Mouse (Mus musculus) forebrain, embryonic 11.5 days (tissue): ENCODE data around the gene Ocln. TPM values are rescaled to one million over a fixed set of nuclear protein-coding genes. Genes with fewer than 3 reads are reported as not detected.

Source experiments
- ATAC-seq: fragments of 200-750 bp; cut with Nextera tagmentation; replicated peaks from 2 replicates; pipeline ENCODE4 v1.8.0; 2017; ENCODE audit warnings: moderate TSS enrichment; ENCODE audit not compliant: low FRiP score
- DNase-seq: peaks from one replicate; pipeline ENCODE4 v3.0.0-alpha.2; 2017; ENCODE audit warnings: low spot score
- H3K27ac ChIP-seq: fragments of 300-500 bp; sonication (generic); 2 replicates; pipeline ENCODE4 v1.5.1; 2014; ENCODE audit warnings: low read depth, low read length
- H3K27me3 ChIP-seq: fragments of 300-500 bp; sonication (generic); 2 replicates; pipeline ENCODE4 v1.6.1; 2014; ENCODE audit warnings: mild to moderate bottlenecking, low read length, mixed read lengths; ENCODE audit not compliant: control insufficient read depth, insufficient read depth
- H3K36me3 ChIP-seq: fragments of 300-500 bp; sonication (generic); 2 replicates; pipeline ENCODE4 v1.6.1; 2014; ENCODE audit warnings: mild to moderate bottlenecking, low read length, moderate library complexity, mixed read lengths; ENCODE audit not compliant: control insufficient read depth, insufficient read depth
- H3K4me1 ChIP-seq: fragments of 300-500 bp; sonication (generic); replicated peaks from 2 replicates; pipeline ENCODE4 v1.6.1; 2014; ENCODE audit warnings: low read length, mixed read lengths; ENCODE audit not compliant: control insufficient read depth, insufficient read depth
- H3K4me2 ChIP-seq: fragments of 300-500 bp; sonication (generic); 2 replicates; pipeline ENCODE4 v1.6.1; 2014; ENCODE audit warnings: low read depth, mild to moderate bottlenecking, low read length, moderate library complexity, mixed read lengths; ENCODE audit not compliant: severe bottlenecking
- H3K4me3 ChIP-seq: fragments of 300-500 bp; sonication (generic); 2 replicates; pipeline ENCODE4 v1.5.1; 2014; ENCODE audit warnings: low read depth, low read length
- H3K9ac ChIP-seq: fragments of 300-500 bp; sonication (generic); 2 replicates; pipeline ENCODE4 v1.6.1; 2014; ENCODE audit warnings: low read length
- H3K9me3 ChIP-seq: fragments of 300-500 bp; sonication (generic); 2 replicates; pipeline ENCODE4 v1.6.1; 2016; ENCODE audit warnings: low read length, mixed read lengths; ENCODE audit not compliant: control insufficient read depth
- WGBS: fragments of 180-500 bp; shearing (Covaris S2); extraction: QIAGEN DNeasy Blood & Tissue Kit; methylation state at CpG from one replicate; pipeline ENCODE4 v1.1.7; 2014; 5-methylcytosine and 5-hydroxymethylcytosine counted together
- polyA plus RNA-seq: library from polyadenylated mRNA; unstranded; fragments of >200 nt; fragmentation: Nextera tagmentation; extraction: Ambion mirVana; gene quantifications from 2 replicates; pipeline ENCODE4 v1.2.1, GENCODE M21; 2014

The Ocln gene
- 2.6 and 2.9 TPM in 2 replicates for polyA plus RNA-seq

DNA sequence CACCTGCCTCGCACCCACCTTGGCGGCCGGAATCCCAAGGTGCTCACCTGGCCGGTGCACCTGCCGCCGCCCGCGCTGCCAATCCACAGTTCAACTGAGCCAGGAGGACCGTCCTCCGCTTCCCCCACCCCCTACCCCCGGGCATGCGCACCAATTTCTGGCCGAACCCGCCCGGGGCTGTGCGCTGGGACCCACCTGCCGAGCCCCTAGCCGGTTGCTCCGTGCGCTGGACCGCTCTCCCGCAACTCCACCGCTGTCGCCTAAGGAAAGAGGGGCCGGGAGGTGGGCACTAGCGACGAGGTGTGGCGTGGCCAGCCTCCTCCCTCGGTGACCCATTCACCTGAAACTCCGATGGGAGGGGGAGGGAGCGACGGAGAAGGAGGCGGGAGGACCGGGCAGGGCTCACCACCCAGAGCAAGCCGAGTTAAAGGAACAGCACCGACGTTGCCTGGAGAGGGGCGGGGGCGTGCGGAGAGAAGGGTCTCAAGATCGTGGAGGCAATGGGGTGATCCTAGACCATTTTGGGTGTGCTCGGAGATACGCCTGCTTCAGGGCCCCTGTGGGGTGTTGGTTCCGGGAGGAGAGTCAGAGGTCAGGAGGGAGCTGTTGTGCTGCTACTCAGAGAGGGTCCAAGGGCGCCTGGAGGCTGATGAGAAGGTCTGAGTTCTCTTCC lies at the start of gene Ocln:
Gene Ocln, minus strand, starts transcription at position 350 of the 673 bp plus-strand sequence.
- DNase-seq, result peak; percentile 69
- peak; percentile 79 for ATAC-seq
- Histone ChIP-seq H3K4me2 (peak within 1 kb of the TSS; percentile 98), H3K27me3 (peaks cover 39% of the 10 kb centered on the region), H3K36me3 (no peaks in the 10 kb centered on the region), H3K4me3 (peak within 1 kb of the TSS; percentile 53), H3K4me1 (peaks cover 7% of the 10 kb centered on the region; the same call in 1 of the 2 replicates), H3K9me3 (no peaks in the 10 kb centered on the region), H3K27ac (no peak within 1 kb of the TSS), H3K9ac (peak within 1 kb of the TSS; percentile 43)
- WGBS, result 2% methylated on average over 45 of the region's 45 CpGs

- no peaks in the 10 kb centered on the region for H3K9me3 ChIP-seq
- DNase-seq (no peak), ATAC-seq (no peak)
- no peak overlapping the region for H3K4me3 ChIP-seq
- no peak overlapping the region for H3K4me2 ChIP-seq
- H3K36me3 ChIP-seq, result no peaks in the 10 kb centered on the region
- no peak overlapping the region for H3K27ac ChIP-seq
- H3K9ac ChIP-seq, result no peak overlapping the region
- no peaks in the 10 kb centered on the region for H3K27me3 ChIP-seq
- WGBS, result 79% methylated on average over 8 of the region's 8 CpGs
- no peaks in the 10 kb centered on the region for H3K4me1 ChIP-seq
Measured at GRCm38 (mm10) chr13:100601034-100601433, 48.5 kb upstream of the Ocln start.

DNA sequence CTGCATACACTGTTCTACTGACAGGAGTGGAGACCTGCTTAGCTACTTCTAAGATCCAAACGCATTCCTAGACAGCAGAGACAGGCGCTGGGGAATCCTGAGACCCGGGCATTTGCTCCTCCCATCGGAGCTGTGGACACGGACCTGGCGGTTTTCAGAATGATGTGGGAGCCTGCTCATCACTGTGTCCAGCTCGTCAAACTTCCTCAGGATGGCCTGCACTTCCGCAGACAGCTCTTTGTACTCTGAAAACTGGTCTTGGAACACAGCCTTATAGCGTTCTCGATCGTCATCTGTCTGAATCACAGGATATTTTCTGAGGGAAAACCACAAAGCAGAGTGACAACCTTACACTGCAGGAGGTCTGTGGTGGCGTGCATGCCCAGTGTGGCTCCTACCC lies 47.8 kb upstream of the Ocln start:
- WGBS, result 85% methylated on average over 12 of the region's 12 CpGs
- ATAC-seq, result no peak
- no peaks in the 10 kb centered on the region for H3K36me3 ChIP-seq
- no peak overlapping the region for H3K27ac ChIP-seq
- H3K27me3 ChIP-seq, result no peaks in the 10 kb centered on the region
- DNase-seq, result no peak
- H3K4me1 ChIP-seq, result no peaks in the 10 kb centered on the region
- no peak overlapping the region for H3K9ac ChIP-seq
- no peak overlapping the region for H3K4me3 ChIP-seq
- no peaks in the 10 kb centered on the region for H3K9me3 ChIP-seq
- no peak overlapping the region for H3K4me2 ChIP-seq

- WGBS, result 90% methylated on average over 9 of the region's 9 CpGs
- ATAC-seq, result no peak
- H3K4me1 ChIP-seq, result no peaks in the 10 kb centered on the region
Measured at GRCm38 (mm10) chr13:100597284-100597683, 44.8 kb upstream of the Ocln start.

DNA sequence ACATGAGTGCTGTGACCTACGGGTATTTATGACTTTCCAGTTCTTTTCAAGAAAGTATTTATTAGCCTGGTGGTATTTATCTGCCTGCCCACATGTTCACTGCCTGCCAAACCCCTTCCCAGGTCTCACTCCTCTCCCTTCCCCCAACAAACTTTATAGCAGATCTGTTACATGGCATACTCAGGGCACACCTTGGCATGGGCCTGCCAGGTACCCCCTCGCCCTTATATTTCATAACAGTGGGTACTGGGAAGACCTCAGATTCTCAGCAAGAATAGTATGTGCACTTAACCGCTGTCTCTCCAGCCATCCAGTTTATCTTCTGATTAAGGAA lies 43.0 kb upstream of the Ocln start:
- Histone ChIP-seq H3K36me3 (no peaks in the 10 kb centered on the region), H3K9me3 (no peaks in the 10 kb centered on the region), H3K4me1 (no peaks in the 10 kb centered on the region), H3K27me3 (no peaks in the 10 kb centered on the region), H3K4me2 (no peak overlapping the region), H3K9ac (no peak overlapping the region), H3K4me3 (no peak overlapping the region), H3K27ac (no peak overlapping the region)
- DNase-seq (peak; percentile 36), ATAC-seq (no peak)
- 94% methylated on average over 3 of the region's 3 CpGs for WGBS

More at GRCm38 (mm10) chr13:100597284-100597683, 44.8 kb upstream of the Ocln start:
- DNase-seq, result no peak
- Histone ChIP-seq H3K4me2 (no peak overlapping the region), H3K4me3 (no peak overlapping the region), H3K36me3 (no peaks in the 10 kb centered on the region), H3K27me3 (no peaks in the 10 kb centered on the region), H3K9ac (no peak overlapping the region), H3K9me3 (no peaks in the 10 kb centered on the region), H3K27ac (no peak overlapping the region)

DNA sequence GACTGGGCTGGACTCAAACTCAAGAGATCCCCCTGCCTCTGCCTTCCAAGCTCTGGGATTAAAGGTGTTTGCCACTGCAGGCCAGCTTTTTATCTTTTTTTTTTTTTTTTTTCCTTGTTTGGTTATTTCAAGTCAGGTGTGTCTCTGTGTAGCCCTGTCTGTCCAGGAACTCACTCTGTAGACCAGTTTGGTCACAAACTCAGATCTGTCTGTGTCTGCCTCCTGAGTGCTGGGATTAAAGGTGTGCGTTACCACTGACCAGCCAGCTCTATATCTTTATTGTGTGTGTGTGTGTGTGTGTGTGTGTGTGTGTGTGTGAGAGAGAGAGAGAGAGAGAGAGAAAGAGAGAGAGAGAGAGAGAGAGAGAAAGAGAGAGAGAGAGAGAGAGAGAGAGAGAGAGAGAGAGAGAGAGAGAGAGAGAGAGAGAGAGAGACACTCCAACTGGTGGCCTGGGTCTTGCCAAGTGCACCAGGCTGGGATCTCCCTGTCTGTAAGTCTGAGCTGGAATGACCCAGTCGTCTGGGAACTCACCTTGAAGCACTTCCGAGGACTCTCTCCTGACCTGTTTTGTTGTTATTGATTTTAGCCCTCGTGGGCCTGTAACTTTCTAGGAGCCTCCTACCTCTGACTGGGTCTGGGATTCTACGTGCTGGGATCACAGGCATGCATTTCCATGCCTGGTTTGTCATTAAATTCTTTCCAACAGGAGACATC lies 42.5 kb upstream of the Ocln start:
- H3K27ac ChIP-seq, result no peak overlapping the region
- H3K4me3 ChIP-seq, result no peak overlapping the region
- H3K27me3 ChIP-seq, result no peaks in the 10 kb centered on the region
- H3K4me1 ChIP-seq, result no peaks in the 10 kb centered on the region
- H3K36me3 ChIP-seq, result no peaks in the 10 kb centered on the region
- no peak overlapping the region for H3K9ac ChIP-seq
- ATAC-seq (no peak), DNase-seq (peak; percentile 43)
- WGBS, result 75% methylated on average over 5 of the region's 5 CpGs
- no peaks in the 10 kb centered on the region for H3K9me3 ChIP-seq
- no peak overlapping the region for H3K4me2 ChIP-seq

DNA sequence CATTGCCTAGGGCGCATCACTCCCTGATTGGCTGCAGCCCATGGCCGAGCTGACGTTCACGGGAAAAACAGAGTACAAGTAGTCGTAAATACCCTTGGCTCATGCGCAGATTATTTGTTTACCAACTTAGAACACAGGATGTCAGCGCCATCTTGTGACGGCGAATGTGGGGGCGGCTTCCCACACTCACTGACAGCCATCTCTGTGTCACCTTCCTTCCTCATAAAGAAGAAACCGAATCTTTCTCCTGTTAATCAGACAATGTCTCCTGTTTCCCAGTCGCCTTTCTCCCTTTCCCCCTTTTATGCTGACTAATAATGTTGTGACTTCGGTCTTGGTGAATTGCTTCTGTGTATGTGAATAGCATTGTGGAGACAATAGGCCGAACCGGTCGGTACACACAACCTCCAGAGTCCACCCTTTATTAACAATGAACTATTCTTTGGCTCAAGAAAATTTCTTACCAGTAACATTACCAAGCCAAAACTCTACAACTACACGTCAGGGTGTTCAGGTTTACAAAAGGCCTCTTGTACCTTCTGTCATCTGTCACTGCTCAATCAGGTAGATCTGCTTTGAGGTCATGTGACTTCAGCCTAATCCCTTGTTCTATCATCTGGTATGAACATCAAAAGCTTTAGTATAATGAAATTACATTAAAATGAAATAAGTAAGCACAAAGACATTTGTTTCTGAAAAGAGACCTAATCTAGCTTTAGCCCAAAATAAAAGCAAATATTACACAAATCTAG lies 41.7 kb upstream of the Ocln start:
- Histone ChIP-seq H3K4me1 (no peaks in the 10 kb centered on the region), H3K27ac (no peak overlapping the region)
- peak; percentile 44; the same call in 1 of the 2 replicates for ATAC-seq

DNA sequence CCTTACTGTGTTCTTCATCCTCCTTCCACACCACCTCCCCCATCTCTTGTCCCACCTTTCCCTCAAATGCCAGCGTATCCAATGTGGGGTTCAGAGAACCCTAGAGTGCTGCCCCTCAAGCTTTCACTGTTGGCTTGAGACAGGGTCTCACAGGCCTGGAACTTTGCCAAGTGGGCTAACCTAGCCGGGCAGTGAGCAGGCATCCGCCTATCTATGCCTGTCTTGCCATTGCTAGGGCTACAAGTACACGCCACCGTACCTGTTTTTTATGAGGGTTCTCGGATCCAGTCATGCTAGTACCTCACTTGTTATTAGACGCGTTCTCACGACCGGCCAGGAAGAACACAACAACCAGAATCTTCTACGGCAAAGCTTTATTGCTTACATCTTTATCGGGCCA lies 36.1 kb upstream of the Ocln start:
- no peak overlapping the region for H3K27ac ChIP-seq
- ATAC-seq (no peak), DNase-seq (peak; percentile 46)
- no peaks in the 10 kb centered on the region for H3K36me3 ChIP-seq
- no peak overlapping the region for H3K9ac ChIP-seq
- 85% methylated on average over 11 of the region's 12 CpGs for WGBS
- H3K4me1 ChIP-seq, result no peaks in the 10 kb centered on the region
- H3K9me3 ChIP-seq, result no peaks in the 10 kb centered on the region
- no peaks in the 10 kb centered on the region for H3K27me3 ChIP-seq
- no peak overlapping the region for H3K4me3 ChIP-seq
- no peak overlapping the region for H3K4me2 ChIP-seq

More for the DNA sequence above, 41.7 kb upstream of the Ocln start:
- no peaks in the 10 kb centered on the region for H3K9me3 ChIP-seq
- H3K9ac ChIP-seq, result no peak overlapping the region
- 56% methylated on average over 11 of the region's 17 CpGs for WGBS
- peak; percentile 43 for DNase-seq
- H3K4me3 ChIP-seq, result no peak overlapping the region
- no peak overlapping the region for H3K4me2 ChIP-seq
- no peaks in the 10 kb centered on the region for H3K36me3 ChIP-seq
- no peaks in the 10 kb centered on the region for H3K27me3 ChIP-seq
